Mouse (Mus musculus) myocyte (in vitro differentiated cells): ENCODE measurements around the gene Trmt10a. TPM values are rescaled to one million over a fixed set of nuclear protein-coding genes. Genes with fewer than 3 reads are reported as not detected.

Experiments used
- H3K27me3 ChIP-seq: one replicate; pipeline ENCODE4 v1.6.1; 2011; ENCODE audit not compliant: control insufficient read depth, insufficient read depth, insufficient read length
- H3K36me3 ChIP-seq: one replicate; pipeline ENCODE4 v1.6.1; 2011; ENCODE audit not compliant: control insufficient read depth, insufficient read depth
- H3K4me2 ChIP-seq: one replicate; pipeline ENCODE4 v1.6.1; 2011; ENCODE audit warnings: low read depth, control low read depth
- H3K4me3 ChIP-seq: one replicate; pipeline ENCODE4 v1.5.1; 2011; ENCODE audit warnings: mild to moderate bottlenecking, control low read depth, moderate library complexity
- H3K79me2 ChIP-seq: one replicate; pipeline ENCODE4 v1.6.1; 2011; ENCODE audit not compliant: control insufficient read depth, insufficient read depth
- H3ac ChIP-seq: one replicate; pipeline ENCODE4 v1.6.1; 2011; ENCODE audit not compliant: control insufficient read depth, insufficient read length
- CEBPB ChIP-seq: IDR thresholded peaks from 2 replicates; pipeline ENCODE4 v1.6.1; 2011; ENCODE audit warnings: mild to moderate bottlenecking, moderate library complexity; ENCODE audit not compliant: poor library complexity, insufficient read depth, severe bottlenecking
- E2F4 ChIP-seq: IDR thresholded peaks from one replicate; pipeline ENCODE4 v1.6.1; 2011; ENCODE audit warnings: mild to moderate bottlenecking, control low read depth, moderate library complexity; ENCODE audit not compliant: insufficient read depth
- MAX ChIP-seq: IDR thresholded peaks from one replicate; pipeline ENCODE4 v1.6.1; 2011; ENCODE audit warnings: low read depth, mild to moderate bottlenecking, control low read depth
- MYOD1 ChIP-seq, 3 experiments: IDR thresholded peaks; one replicate each; pipeline ENCODE4 v1.6.1; 2011; ENCODE audit warnings: control low read depth in 2 of 3, low read depth in 2 of 3, mild to moderate bottlenecking in 2 of 3, moderate library complexity in 1 of 3; ENCODE audit not compliant: insufficient read length in 2 of 3, control insufficient read depth in 1 of 3
- MYOG ChIP-seq, 3 experiments: IDR thresholded peaks; one replicate each; pipeline ENCODE4 v1.6.1; 2011; ENCODE audit warnings: control low read depth in 2 of 3, low read depth in 2 of 3, mild to moderate bottlenecking in 2 of 3; ENCODE audit not compliant: insufficient read length in 2 of 3, control insufficient read depth in 1 of 3, insufficient read depth in 1 of 3
- POLR2A ChIP-seq: IDR thresholded peaks from one replicate; pipeline ENCODE4 v1.6.1; 2011; ENCODE audit warnings: low read depth, mild to moderate bottlenecking, control low read depth, moderate library complexity; ENCODE audit not compliant: insufficient read length
- POLR2AphosphoS2 ChIP-seq: IDR thresholded peaks from one replicate; pipeline ENCODE4 v1.6.1; 2011; ENCODE audit warnings: low read depth, control low read depth; ENCODE audit not compliant: insufficient read length
- REST ChIP-seq: IDR thresholded peaks from one replicate; pipeline ENCODE4 v1.6.1; 2011; ENCODE audit warnings: mild to moderate bottlenecking, control low read depth, moderate library complexity; ENCODE audit not compliant: insufficient read depth, insufficient read length
- SRF ChIP-seq: IDR thresholded peaks from one replicate; pipeline ENCODE4 v1.6.1; 2011; ENCODE audit warnings: low read depth; ENCODE audit not compliant: control insufficient read depth, insufficient read length
- TCF12 ChIP-seq: IDR thresholded peaks from one replicate; pipeline ENCODE4 v1.6.1; 2011; ENCODE audit warnings: mild to moderate bottlenecking, control low read depth; ENCODE audit not compliant: poor library complexity, insufficient read depth, severe bottlenecking
- TCF3 ChIP-seq: IDR thresholded peaks from one replicate; pipeline ENCODE4 v1.6.1; 2011; ENCODE audit warnings: low read depth, control low read depth; ENCODE audit not compliant: insufficient read length
- USF1 ChIP-seq: IDR thresholded peaks from one replicate; pipeline ENCODE4 v1.6.1; 2011; ENCODE audit warnings: low read depth, mild to moderate bottlenecking, control low read depth, moderate library complexity
- polyA plus RNA-seq: library from polyadenylated mRNA; unstranded; fragments of >200 nt; fragmentation: generic; extraction: Trizol; gene quantifications from one replicate; pipeline ENCODE4 v1.2.1, GENCODE M21; 2012; ENCODE audit warnings: missing spikeins

Gene Trmt10a
- polyA plus RNA-seq, result 6.3 TPM

DNA sequence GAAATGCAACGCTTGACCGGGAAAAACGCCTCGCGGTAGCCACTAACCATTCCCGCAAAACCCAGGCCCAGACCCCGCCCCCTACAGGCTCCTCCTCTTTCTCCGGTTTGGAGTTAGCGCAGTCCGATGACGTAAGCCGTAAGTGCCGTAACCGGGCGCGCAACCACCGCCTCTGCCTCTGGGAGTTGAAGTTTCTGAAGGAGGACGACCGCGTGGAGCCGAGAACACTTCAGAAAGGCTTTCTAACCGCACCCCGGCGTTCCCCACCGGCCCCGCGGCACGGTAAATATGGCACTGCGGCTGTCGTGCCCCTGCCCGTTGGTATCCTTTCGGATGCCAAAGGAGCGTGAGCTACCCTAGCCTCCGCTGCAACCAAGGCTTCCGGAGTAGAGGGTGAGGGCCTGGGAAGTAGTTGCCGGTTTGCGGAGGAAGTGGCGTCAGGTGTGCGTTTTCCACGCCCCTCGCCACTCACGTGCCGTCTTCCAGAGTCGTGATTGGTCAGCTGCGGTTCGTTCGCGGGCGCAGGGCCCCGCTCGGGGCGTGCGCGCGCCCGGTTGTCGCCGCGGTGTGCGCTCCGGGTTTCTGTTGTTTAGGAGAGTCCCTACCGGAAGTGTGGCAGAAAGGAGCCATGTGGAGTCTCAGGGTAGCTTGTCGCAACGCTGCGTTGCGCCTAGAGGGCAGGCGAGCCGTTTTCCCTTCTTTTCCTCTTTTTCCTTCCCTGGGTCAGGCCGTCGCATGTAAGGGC is at the start of gene Trmt10a:
Gene Trmt10a, plus strand, starts transcription at position 134 of the 745 bp plus-strand sequence.
- Histone ChIP-seq H3ac (peak within 1 kb of the TSS; percentile 70), H3K27me3 (no peaks in the 10 kb centered on the region), H3K79me2 (no peaks in the 10 kb centered on the region), H3K4me3 (peak within 1 kb of the TSS; percentile 64), H3K4me2 (peak within 1 kb of the TSS; percentile 90), H3K36me3 (peaks cover 2% of the 10 kb centered on the region)
- peak in 1 of 3 experiments; percentile 11 for TF ChIP-seq MYOD1 (IDR thresholded peaks at IDR 0.05; ENCODE audit: control insufficient read depth in 1 of 3, insufficient read length in 2 of 3, low read depth in 2 of 3)
- no peak for TF ChIP-seq E2F4
- TF ChIP-seq POLR2AphosphoS2, result peak; percentile 88
- TF ChIP-seq POLR2A, result peak; percentile 62
- TF ChIP-seq MAX, result peak; percentile 80
- peak; percentile 58 for TF ChIP-seq SRF
- TF ChIP-seq USF1, result peak; percentile 97
- TF ChIP-seq MYOG (IDR thresholded peaks at IDR 0.05; ENCODE audit: control insufficient read depth in 1 of 3, insufficient read depth in 1 of 3, insufficient read length in 2 of 3, low read depth in 2 of 3), result peak in 1 of 3 experiments; percentile 17
- TF ChIP-seq REST, result no peak
- TF ChIP-seq CEBPB, result no peak

DNA sequence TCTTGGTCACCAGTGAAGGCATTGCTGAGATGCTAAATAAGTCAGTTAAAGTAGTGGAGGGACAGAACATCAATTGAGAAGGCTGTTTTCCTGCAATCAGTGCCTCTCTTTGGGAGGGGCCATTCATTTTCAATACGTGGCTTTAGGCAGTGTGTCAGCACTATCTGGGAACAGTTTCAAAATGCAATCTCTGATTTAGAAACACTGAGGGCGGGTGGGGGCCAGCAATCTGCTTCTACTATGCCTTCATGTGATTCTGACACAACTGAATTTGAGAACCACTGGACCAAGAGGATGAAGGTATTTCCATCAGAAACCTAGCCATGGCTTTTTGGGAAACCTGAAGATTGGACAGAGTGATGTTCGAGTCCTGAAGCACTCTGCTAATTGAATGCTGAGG is 47.9 kb upstream of the Trmt10a start:
- H3K4me2 ChIP-seq, result no peak overlapping the region
- H3K4me3 ChIP-seq, result no peak overlapping the region
- no peaks in the 10 kb centered on the region for H3K79me2 ChIP-seq
- TF ChIP-seq MYOG (IDR thresholded peaks at IDR 0.05; ENCODE audit: control insufficient read depth in 1 of 3, insufficient read depth in 1 of 3, insufficient read length in 2 of 3, low read depth in 2 of 3), result no peak
- TF ChIP-seq CEBPB, result no peak
- no peak for TF ChIP-seq TCF3
- TF ChIP-seq MYOD1 (IDR thresholded peaks at IDR 0.05; ENCODE audit: control insufficient read depth in 1 of 3, insufficient read length in 2 of 3, low read depth in 2 of 3), result no peak
- TF ChIP-seq MAX, result no peak
- no peak for TF ChIP-seq REST
- H3K36me3 ChIP-seq, result no peaks in the 10 kb centered on the region
- no peaks in the 10 kb centered on the region for H3K27me3 ChIP-seq
- H3ac ChIP-seq, result no peak overlapping the region

DNA sequence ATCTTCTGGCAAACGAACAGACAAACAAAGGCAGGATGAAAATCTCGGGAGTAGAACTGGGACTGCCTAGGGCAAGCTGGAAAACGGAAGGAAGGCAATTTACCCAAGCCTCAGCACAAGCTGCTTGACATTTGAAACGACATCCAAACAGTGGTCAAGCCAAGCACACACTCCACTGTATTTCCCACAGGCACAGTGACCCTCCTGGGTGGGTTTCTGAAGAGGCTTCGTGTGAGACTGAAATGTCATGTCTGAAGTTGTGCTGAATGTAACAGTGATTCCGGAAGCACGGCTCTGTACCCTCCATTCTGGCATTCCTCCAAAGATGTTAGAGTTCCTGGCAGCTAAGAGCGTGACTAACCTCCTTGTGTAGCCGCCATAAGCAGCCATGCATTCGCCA is 47.5 kb upstream of the Trmt10a start:
- Histone ChIP-seq H3K4me2 (no peak overlapping the region), H3ac (no peak overlapping the region), H3K36me3 (no peaks in the 10 kb centered on the region), H3K79me2 (no peaks in the 10 kb centered on the region), H3K4me3 (no peak overlapping the region), H3K27me3 (no peaks in the 10 kb centered on the region)
- TF ChIP-seq POLR2AphosphoS2, result no peak
- TF ChIP-seq TCF12, result no peak
- no peak for TF ChIP-seq CEBPB
- TF ChIP-seq MAX, result no peak
- TF ChIP-seq MYOG (IDR thresholded peaks at IDR 0.05; ENCODE audit: control insufficient read depth in 1 of 3, insufficient read depth in 1 of 3, insufficient read length in 2 of 3, low read depth in 2 of 3), result no peak
- TF ChIP-seq POLR2A, result no peak
- TF ChIP-seq E2F4, result no peak
- TF ChIP-seq MYOD1 (IDR thresholded peaks at IDR 0.05; ENCODE audit: control insufficient read depth in 1 of 3, insufficient read length in 2 of 3, low read depth in 2 of 3), result no peak
- no peak for TF ChIP-seq SRF
- no peak for TF ChIP-seq USF1
- no peak for TF ChIP-seq TCF3
- no peak for TF ChIP-seq REST

DNA sequence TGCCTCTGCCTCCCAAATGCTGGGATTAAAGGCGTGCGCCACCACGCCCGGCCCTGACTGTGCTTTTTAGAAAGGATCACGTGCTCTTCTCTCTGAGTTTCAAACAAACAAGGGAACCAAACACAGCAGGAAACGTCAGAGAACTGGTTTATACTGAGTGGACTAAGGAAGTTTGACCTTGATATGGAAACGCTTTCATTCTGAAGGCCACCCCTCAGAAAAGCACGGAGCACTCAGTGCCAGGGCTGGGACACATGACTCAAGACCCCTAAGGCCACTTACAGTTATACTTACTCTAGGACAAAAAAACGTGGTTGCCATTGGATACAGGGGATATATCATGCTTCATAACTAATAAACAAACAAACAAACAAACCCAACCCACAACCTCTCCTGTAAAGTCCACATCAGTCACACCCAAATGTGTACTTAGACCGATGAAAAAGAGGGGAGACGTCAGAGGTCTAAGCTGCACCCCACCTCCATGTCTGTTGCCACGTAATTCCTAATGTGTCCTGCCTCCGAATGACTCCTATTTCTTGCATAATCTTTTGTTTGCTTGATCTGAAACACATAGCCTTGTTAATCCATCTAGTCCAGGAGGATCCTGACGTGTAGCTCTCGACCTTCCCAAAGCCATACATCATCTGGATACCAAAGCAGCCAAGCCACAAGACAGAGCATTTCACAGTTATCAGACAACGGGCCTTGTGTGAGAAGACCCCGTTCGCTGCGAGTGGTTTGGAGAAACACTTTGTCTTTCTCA is 46.8 kb upstream of the Trmt10a start:
- H3K4me2 ChIP-seq, result no peak overlapping the region
- no peaks in the 10 kb centered on the region for H3K36me3 ChIP-seq
- H3K79me2 ChIP-seq, result no peaks in the 10 kb centered on the region
- no peak overlapping the region for H3ac ChIP-seq
- H3K27me3 ChIP-seq, result no peaks in the 10 kb centered on the region
- H3K4me3 ChIP-seq, result no peak overlapping the region
- no peak for TF ChIP-seq TCF3
- no peak for TF ChIP-seq CEBPB
- no peak for TF ChIP-seq MAX
- no peak for TF ChIP-seq SRF
- TF ChIP-seq TCF12, result no peak
- no peak for TF ChIP-seq MYOD1 (IDR thresholded peaks at IDR 0.05; ENCODE audit: control insufficient read depth in 1 of 3, insufficient read length in 2 of 3, low read depth in 2 of 3)
- no peak for TF ChIP-seq REST
- no peak for TF ChIP-seq USF1
- no peak for TF ChIP-seq POLR2A
- no peak for TF ChIP-seq MYOG (IDR thresholded peaks at IDR 0.05; ENCODE audit: control insufficient read depth in 1 of 3, insufficient read depth in 1 of 3, insufficient read length in 2 of 3, low read depth in 2 of 3)
- no peak for TF ChIP-seq E2F4
- TF ChIP-seq POLR2AphosphoS2, result no peak
